Mouse (Mus musculus) gastrocnemius, adult 2 months (tissue): Measurements from ENCODE around the gene Mettl7a1. TPM values are rescaled to one million over a fixed set of nuclear protein-coding genes. Genes with fewer than 3 reads are reported as not detected.
"Not testable (repeated sequence)": the region's sequence is repeated elsewhere in the genome, so short reads cannot be mapped to it uniquely, and the experiment has no call there.

Source experiments
- DNase-seq: peaks from one replicate; pipeline ENCODE4 v3.0.0; 2022
- H3K27ac ChIP-seq: fragments of 200-600 bp; 2 replicates; pipeline ENCODE4 v1.8.1; 2022; ENCODE audit warnings: mild to moderate bottlenecking
- H3K4me3 ChIP-seq: fragments of 200-600 bp; 2 replicates; pipeline ENCODE4 v1.8.1; 2022; ENCODE audit warnings: mild to moderate bottlenecking, moderate library complexity
- CTCF ChIP-seq: fragments of 200-600 bp; IDR thresholded peaks from 2 replicates; pipeline ENCODE4 v1.8.1; 2022; ENCODE audit warnings: antibody characterized with exemption, mild to moderate bottlenecking, moderate library complexity
- intact Hi-C: fragments of 180-260 bp; cut with DNase I; formaldehyde crosslinking; loops from one replicate; pipeline ENCODE4 v1.15.1; 2025
- total RNA-seq, 2 experiments: library from RNA; stranded (reverse); gene quantifications; 2 replicates each; pipeline ENCODE4 v1.2.3; 2021

Gene Mettl7a1
- total RNA-seq, 2 experiments from 2014 or later = 33.4 to 38.9 TPM

DNA sequence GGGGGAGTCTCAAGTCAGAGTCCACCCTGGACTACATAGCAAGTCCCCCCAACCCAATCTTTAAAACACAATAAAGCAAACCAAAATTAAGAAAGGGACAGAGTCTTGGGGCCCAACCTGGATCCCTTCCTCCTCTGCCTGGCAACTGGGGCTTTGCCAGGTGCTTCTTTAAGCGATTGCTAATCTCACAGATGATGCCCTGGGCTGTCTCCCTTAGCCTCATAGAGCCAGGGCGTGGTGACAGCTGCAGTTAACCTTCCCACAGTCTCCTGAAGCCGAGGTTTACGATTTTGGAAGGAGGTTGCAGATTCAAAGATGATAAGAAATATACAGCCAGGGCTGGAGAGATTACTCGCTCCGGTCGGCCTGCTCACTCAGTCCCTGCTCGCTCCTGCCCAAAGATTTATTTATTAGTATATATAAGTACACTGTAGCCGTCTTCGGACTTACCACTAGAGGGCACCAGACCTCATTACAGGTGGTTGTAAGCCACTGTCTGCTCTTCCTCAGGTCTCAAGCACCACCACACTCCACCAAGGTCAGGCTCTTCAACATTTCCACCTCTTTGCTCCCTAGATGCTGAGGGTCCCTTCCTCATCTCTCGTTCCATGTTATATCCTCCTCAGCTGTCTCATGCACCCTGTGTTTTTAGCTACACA, 3.6 kb downstream of the Mettl7a1 start:
- peak; percentile 44 for DNase-seq
- Histone ChIP-seq H3K27ac (peak overlapping the region; percentile 24; the same call in 1 of the 2 replicates), H3K4me3 (peak overlapping the region; percentile 54)
- intact Hi-C loops = loop anchor here (10.0 kb wide), 1 partner anchor 273 kb away; the partner anchor contains the start of gene Dip2b
- TF ChIP-seq CTCF = peak; percentile 61

DNA sequence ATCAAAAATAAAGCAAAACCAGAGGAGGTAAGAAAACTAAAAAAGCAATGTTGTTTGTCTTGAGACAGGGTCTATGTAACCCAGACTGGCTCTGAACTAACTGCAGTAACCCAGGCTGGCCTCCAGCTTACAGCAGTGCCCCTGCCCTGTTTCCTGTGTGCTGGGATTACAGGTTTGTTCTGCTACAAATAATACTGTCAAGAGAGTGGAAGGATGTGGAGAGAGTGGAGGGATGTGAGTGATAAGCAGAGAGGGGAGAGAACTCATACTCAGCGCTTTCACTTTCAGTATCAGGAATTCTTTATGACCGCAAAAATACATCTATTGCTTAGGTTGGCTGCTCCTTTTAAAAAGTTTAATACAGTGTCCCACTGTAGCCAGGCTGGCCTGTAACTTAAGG, 8.4 kb downstream of the Mettl7a1 start:
- intact Hi-C loops = no loop called here
- peak overlapping the region; percentile 63 for H3K27ac ChIP-seq
- no peak for TF ChIP-seq CTCF
- H3K4me3 ChIP-seq = peak overlapping the region; percentile 10; the same call in 1 of the 2 replicates
- no peak for DNase-seq

DNA sequence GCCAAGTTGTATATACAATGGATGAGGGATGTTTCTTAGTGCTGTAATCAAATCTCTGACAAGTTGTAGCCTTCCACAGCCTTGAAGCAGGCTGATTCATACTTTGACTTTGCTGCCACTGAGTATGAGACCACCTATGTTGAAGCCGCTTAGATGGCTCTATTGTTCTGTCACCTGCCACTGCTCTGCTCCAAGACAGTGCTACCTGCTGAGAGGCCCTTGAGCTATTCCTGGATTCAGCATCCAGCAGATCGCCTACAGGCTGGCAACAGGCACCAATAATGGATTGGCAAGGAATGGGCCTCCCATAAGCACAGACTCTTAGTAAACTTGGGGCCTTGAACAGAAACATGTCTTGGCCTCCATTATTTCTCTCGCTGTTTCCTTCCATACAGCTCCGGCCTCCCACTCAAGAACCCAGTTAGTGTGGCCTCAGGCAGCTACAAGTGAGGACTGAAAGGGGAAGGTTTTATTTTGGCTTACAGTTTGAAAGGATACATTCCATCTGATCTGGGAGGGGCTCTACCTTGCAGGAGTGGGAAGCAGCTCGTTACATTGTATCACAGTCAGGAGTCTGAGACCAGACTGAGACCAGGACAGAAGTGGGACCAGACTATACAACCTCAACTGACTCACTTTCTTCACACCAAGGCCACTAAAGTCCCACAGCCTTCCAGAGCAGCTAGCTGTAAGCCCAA, 10.7 kb downstream of the Mettl7a1 start:
- intact Hi-C loops = no loop called here
- Histone ChIP-seq H3K4me3 (no peak overlapping the region), H3K27ac (no peak overlapping the region)
- no peak for DNase-seq
- no peak for TF ChIP-seq CTCF

- DNase-seq, intact Hi-C loops: not testable (repeated sequence)
- H3K27ac ChIP-seq = peak overlapping the region; percentile 77
Observed at GRCm38 (mm10) chr15:100318014-100318671, 14.2 kb downstream of the Mettl7a1 start.

GRCm38 (mm10) chr15:100319884-100320283, 15.9 kb downstream of the Mettl7a1 start:
- TF ChIP-seq CTCF = no peak
- no peak overlapping the region for H3K4me3 ChIP-seq
- no peak for DNase-seq
- H3K27ac ChIP-seq = peak overlapping the region; percentile 77
- intact Hi-C loops = loop anchor here (10.0 kb wide), 1 partner anchor 135 kb away; no protein-coding TSS in a partner anchor

More at GRCm38 (mm10) chr15:100318014-100318671, 14.2 kb downstream of the Mettl7a1 start:
- not testable (repeated sequence) for H3K4me3 ChIP-seq

DNA sequence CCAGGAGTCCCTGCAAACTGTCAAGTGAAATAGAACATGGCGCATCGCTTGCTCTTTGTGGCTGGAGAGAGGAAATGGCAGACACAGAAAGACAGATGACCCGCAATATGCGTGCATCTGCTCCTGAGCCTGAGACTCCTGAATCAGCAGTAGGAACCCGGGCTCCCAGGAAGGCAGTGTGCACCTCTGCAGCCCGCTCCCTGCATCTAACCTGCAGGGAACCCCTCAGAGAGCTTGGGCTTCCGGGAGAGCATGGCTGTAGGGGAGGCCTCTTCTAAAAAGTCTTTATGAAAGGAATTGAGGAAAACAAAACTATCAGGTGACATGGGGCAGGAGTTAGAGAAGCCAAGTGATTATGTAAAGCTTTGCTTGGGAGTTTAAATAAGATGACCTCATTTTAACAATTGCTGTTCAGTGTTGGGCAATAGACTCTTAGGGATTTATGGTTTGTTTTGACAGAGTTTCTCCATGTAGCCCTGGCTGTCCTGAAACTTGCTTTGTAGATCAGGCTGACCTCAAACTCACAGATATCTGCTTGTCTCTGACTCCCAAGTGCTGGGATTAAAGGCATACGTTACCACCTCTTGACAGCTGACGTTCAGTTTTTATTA, 16.5 kb downstream of the Mettl7a1 start:
- DNase-seq = no peak
- intact Hi-C loops = loop anchor here (10.0 kb wide), 1 partner anchor 134 kb away; no protein-coding TSS in a partner anchor
- H3K4me3 ChIP-seq = no peak overlapping the region

DNA sequence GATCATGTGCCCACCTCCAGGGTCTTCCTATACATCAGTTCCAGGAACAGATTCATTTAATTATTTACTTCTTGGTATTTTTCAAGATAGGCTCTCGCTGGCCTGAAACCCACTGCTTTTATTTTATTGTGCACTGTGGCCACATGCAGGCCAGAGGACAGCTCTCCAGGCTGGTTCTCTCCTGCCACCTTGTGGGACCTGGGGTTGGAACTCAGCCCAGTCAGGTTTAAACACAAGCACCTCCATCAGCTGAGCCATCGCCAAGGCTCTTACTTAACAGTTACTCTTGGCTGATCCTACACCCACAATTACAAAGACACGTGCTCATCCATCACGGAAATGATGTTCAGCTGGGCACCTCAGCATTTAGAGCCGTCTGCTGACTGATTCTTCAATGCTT, 17.2 kb downstream of the Mettl7a1 start:
- Histone ChIP-seq H3K4me3 (no peak overlapping the region), H3K27ac (peak overlapping the region; percentile 77)
- DNase-seq = peak; percentile 65
- intact Hi-C loops = loop anchor here (10.0 kb wide), 1 partner anchor 134 kb away; no protein-coding TSS in a partner anchor
- peak; percentile 62 for TF ChIP-seq CTCF

More for the DNA sequence above, 16.5 kb downstream of the Mettl7a1 start:
- TF ChIP-seq CTCF = no peak
- H3K27ac ChIP-seq = peak overlapping the region; percentile 77

GRCm38 (mm10) chr15:100324021-100324591, 20.2 kb downstream of the Mettl7a1 start:
- Histone ChIP-seq H3K4me3 (no peak overlapping the region), H3K27ac (no peak overlapping the region)
- intact Hi-C loops = loop anchor here (10.0 kb wide), 1 partner anchor 131 kb away; no protein-coding TSS in a partner anchor
- no peak for TF ChIP-seq CTCF
- no peak for DNase-seq

DNA sequence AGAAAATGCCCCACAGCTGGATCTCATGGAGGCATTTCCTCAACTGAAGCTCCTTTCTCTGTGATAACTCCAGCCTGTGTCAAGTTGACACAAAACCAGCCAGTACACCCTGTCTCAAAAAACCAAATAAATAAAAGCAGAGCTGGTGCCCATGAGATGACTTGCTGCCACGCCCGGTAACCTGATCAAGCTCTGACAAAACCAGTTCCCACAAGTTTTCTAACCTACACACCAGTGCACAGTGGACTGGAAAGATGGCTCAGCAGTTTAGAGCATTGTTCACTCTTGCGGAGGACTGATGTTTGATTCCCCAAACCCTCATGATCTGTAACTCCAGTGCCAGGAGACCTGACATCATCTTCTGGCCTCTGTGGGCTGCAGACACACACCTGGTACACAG, 21.3 kb downstream of the Mettl7a1 start:
- intact Hi-C loops = loop anchor here (10.0 kb wide), 1 partner anchor 130 kb away; no protein-coding TSS in a partner anchor
- Histone ChIP-seq H3K27ac (no peak overlapping the region), H3K4me3 (no peak overlapping the region)
- no peak for DNase-seq
- no peak for TF ChIP-seq CTCF

DNA sequence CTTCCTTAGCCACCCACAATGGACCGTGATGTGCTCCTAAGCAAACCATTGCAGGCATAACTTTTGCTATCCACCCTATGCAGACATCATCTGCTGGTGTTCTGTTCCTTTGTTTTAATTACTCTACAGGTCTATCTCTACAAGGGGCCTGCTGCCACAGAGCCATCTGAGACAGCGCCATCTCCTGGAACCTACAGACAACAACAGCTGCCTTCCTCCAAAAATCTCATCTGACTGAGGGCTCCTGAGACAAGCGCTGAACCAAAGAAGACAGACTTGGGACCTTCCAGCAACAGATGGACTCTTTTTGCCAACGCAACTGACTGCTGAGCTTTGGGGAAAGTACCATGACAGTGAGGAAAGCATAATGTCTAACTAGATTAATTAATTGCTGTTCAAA, 24.1 kb downstream of the Mettl7a1 start:
- not testable (repeated sequence) for H3K4me3 ChIP-seq, H3K27ac ChIP-seq, DNase-seq
- TF ChIP-seq CTCF = peak; percentile 13; the same call in 1 of the 2 replicates
- intact Hi-C loops = loop anchor here (10.0 kb wide), 1 partner anchor 127 kb away; no protein-coding TSS in a partner anchor

GRCm38 (mm10) chr15:100329336-100329735, 25.4 kb downstream of the Mettl7a1 start:
- not testable (repeated sequence) for DNase-seq, H3K27ac ChIP-seq, H3K4me3 ChIP-seq
- intact Hi-C loops = loop anchor here (10.0 kb wide), 1 partner anchor 125 kb away; no protein-coding TSS in a partner anchor

- intact Hi-C loops = loop anchor here (5.0 kb wide), 1 partner anchor 37 kb away; no protein-coding TSS in a partner anchor
- no peak for DNase-seq
- no peak for TF ChIP-seq CTCF
- no peak overlapping the region for H3K27ac ChIP-seq
- no peak overlapping the region for H3K4me3 ChIP-seq
Observed at GRCm38 (mm10) chr15:100330739-100331138, 26.8 kb downstream of the Mettl7a1 start.
